Mouse (Mus musculus) C2C12 (cell line): Measurements from ENCODE around the gene Syn3. TPM values are rescaled to one million over a fixed set of nuclear protein-coding genes. Genes with fewer than 3 reads are reported as not detected.

Source experiments
- H3K27me3 ChIP-seq: one replicate; pipeline ENCODE4 v1.6.1; 2011; ENCODE audit not compliant: control insufficient read depth, insufficient read depth, insufficient read length
- H3K36me3 ChIP-seq: one replicate; pipeline ENCODE4 v1.6.1; 2011; ENCODE audit not compliant: control insufficient read depth, insufficient read depth
- H3K4me3 ChIP-seq: one replicate; pipeline ENCODE4 v1.5.1; 2011; ENCODE audit warnings: mild to moderate bottlenecking, control low read depth; ENCODE audit not compliant: poor library complexity, insufficient read depth, severe bottlenecking
- H3K79me2 ChIP-seq: one replicate; pipeline ENCODE4 v1.6.1; 2011; ENCODE audit not compliant: control insufficient read depth, insufficient read depth
- H3K79me3 ChIP-seq: one replicate; pipeline ENCODE4 v1.6.1; 2011; ENCODE audit warnings: low read depth, control low read depth
- H3ac ChIP-seq: one replicate; pipeline ENCODE3; 2011; ENCODE audit warnings: low read depth; ENCODE audit not compliant: control insufficient read depth, insufficient read length
- CEBPB ChIP-seq: IDR thresholded peaks from one replicate; pipeline ENCODE4 v1.6.1; 2011; ENCODE audit warnings: low read depth, mild to moderate bottlenecking, control low read depth, moderate library complexity
- CTCF ChIP-seq: IDR thresholded peaks from one replicate; pipeline ENCODE4 v1.5.1; 2011; ENCODE audit not compliant: control insufficient read depth, insufficient read depth, insufficient read length
- FOSL1 ChIP-seq: IDR thresholded peaks from one replicate; pipeline ENCODE4 v1.8.0; 2011; ENCODE audit warnings: mild to moderate bottlenecking, low read length; ENCODE audit not compliant: poor library complexity, insufficient read depth, severe bottlenecking
- MAX ChIP-seq: IDR thresholded peaks from one replicate; pipeline ENCODE4 v1.6.1; 2011; ENCODE audit warnings: mild to moderate bottlenecking, control low read depth
- MYOD1 ChIP-seq: IDR thresholded peaks from one replicate; pipeline ENCODE4 v1.6.1; 2011; ENCODE audit warnings: low read depth; ENCODE audit not compliant: control insufficient read depth, insufficient read length
- MYOG ChIP-seq: IDR thresholded peaks from one replicate; pipeline ENCODE4 v1.6.1; 2011; ENCODE audit not compliant: control insufficient read depth, insufficient read length; ENCODE audit errors: extremely low read depth
- USF1 ChIP-seq: IDR thresholded peaks from one replicate; pipeline ENCODE4 v1.6.1; 2011; ENCODE audit warnings: low read depth, mild to moderate bottlenecking, control low read depth, moderate library complexity
- polyA plus RNA-seq: library from polyadenylated mRNA; unstranded; fragments of >200 nt; fragmentation: generic; extraction: Trizol; gene quantifications from one replicate; pipeline ENCODE4 v1.2.1, GENCODE M21; 2012; ENCODE audit warnings: missing spikeins

Syn3 gene
- polyA plus RNA-seq, 1 experiment = 0.20 TPM

- H3K4me3 ChIP-seq = no peak overlapping the region
- peaks cover 47% of the 10 kb centered on the region for H3K36me3 ChIP-seq
- H3K79me3 ChIP-seq = peaks cover 25% of the 10 kb centered on the region
- H3K27me3 ChIP-seq = no peaks in the 10 kb centered on the region
- TF ChIP-seq MYOD1 = no peak
- TF ChIP-seq CTCF = no peak
- TF ChIP-seq CEBPB = no peak
- no peak for TF ChIP-seq FOSL1
- TF ChIP-seq USF1 = no peak
- H3ac ChIP-seq = no peak overlapping the region
- peaks cover 96% of the 10 kb centered on the region for H3K79me2 ChIP-seq
Measured at GRCm38 (mm10) chr10:86332942-86333341, 165.8 kb downstream of the Syn3 start.

DNA sequence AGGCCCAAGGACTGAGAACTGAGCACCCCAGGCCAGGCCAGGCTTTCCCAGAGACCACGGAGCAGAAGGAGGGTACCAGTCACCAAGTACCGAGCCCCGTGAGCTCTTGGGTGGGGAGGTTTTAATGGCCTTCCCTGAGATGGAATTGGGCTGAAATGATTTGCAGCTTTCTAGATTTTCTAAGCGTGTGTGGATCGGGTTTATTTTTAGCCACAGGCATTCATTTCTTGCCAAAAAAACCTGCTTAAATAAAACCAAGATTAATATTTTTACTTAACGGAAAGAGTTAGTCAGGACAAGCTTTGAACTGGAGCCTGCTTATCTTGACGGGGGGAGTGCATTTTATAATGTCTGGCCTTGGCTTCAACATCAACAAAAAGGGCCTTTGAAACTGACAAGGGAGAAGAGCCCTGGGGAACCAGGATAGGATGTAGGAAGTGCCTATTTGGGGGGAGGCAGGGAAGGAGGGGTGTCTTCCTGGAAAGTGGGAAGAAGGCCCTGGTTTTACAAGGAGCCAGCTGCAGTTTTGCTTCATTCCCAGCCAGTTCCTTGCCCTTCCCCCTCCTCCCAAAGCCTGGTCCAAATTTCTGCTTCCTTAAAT is 166.9 kb downstream of the Syn3 start:
- Histone ChIP-seq H3K36me3 (peaks cover 58% of the 10 kb centered on the region), H3K4me3 (no peak overlapping the region), H3K79me2 (peaks cover 97% of the 10 kb centered on the region), H3ac (no peak overlapping the region), H3K79me3 (peaks cover 32% of the 10 kb centered on the region), H3K27me3 (no peaks in the 10 kb centered on the region)
- TF ChIP-seq MYOD1 (no peak), FOSL1 (no peak), CTCF (no peak), CEBPB (no peak), MAX (no peak), MYOG (no peak), USF1 (no peak)

- Histone ChIP-seq H3K4me3 (no peak overlapping the region), H3ac (no peak overlapping the region), H3K27me3 (no peaks in the 10 kb centered on the region), H3K36me3 (peaks cover 58% of the 10 kb centered on the region), H3K79me2 (peaks cover 97% of the 10 kb centered on the region), H3K79me3 (peaks cover 30% of the 10 kb centered on the region)
- TF ChIP-seq CTCF (no peak), USF1 (no peak), MAX (no peak), FOSL1 (no peak), CEBPB (no peak), MYOG (no peak), MYOD1 (no peak)
Measured at GRCm38 (mm10) chr10:86330993-86331680, 167.6 kb downstream of the Syn3 start.

DNA sequence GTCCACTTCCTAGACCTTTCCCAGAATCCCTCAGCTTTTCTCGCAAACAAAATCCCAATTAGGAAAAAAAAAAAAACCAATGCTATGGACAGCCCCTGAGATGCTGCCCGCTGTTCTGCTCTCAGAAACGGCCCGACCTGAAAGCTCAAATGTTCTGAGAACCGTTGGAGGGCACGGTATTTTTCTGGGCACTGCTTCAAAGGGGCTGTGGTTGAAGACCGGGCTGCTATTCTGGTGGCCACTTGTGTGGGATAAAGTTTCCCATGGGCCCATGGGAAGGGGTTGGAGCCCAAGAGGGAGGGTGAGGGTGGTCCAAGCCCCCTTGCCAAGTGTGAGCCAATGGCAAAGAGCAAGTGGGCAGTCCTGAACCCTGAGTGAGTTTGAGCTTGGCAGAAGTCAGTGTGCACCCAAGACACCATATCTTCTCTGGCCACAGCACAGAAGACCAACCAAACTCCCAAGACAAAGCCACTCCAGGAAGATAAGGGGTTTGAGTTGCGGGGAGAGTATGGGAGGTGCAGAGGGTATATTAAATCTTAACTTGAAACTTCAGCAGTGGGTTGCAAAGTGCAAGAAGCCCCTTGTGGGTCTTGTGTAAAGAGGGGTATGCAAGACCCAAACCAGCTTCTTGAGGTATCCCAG is 169.3 kb downstream of the Syn3 start:
- H3K36me3 ChIP-seq = peaks cover 56% of the 10 kb centered on the region

DNA sequence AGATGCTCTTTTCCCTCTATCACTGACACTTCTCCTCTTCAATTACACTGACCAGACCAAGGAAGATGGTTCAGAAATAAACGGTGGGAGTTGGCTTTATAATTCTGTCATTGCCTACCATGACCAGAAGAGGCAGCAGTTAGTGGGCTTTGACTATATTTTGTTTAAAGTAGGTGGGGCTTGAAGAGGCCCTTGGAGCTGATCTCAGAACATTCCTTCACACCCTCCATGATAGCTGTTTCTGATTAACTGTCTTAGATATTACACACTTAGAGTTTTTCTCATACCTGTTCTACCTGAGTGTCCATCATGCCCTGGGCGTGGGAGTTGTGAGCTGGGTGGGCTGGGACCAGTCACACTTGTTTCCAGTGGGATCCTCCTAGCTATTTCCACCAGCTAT is 170.0 kb downstream of the Syn3 start:
- Histone ChIP-seq H3K36me3 (peaks cover 60% of the 10 kb centered on the region), H3K79me3 (peaks cover 28% of the 10 kb centered on the region), H3ac (no peak overlapping the region), H3K27me3 (no peaks in the 10 kb centered on the region), H3K79me2 (peaks cover 98% of the 10 kb centered on the region), H3K4me3 (no peak overlapping the region)
- TF ChIP-seq MYOD1 (no peak), MYOG (no peak), CTCF (no peak), MAX (no peak), USF1 (no peak), CEBPB (no peak), FOSL1 (no peak)

More for the DNA sequence above, 169.3 kb downstream of the Syn3 start:
- no peaks in the 10 kb centered on the region for H3K27me3 ChIP-seq
- TF ChIP-seq MYOG (no peak), CEBPB (no peak), USF1 (no peak), MYOD1 (no peak), MAX (no peak), CTCF (no peak), FOSL1 (no peak)
- H3K79me3 ChIP-seq = peaks cover 26% of the 10 kb centered on the region
- H3K4me3 ChIP-seq = no peak overlapping the region
- H3K79me2 ChIP-seq = peaks cover 98% of the 10 kb centered on the region
- H3ac ChIP-seq = no peak overlapping the region

- peaks cover 58% of the 10 kb centered on the region for H3K36me3 ChIP-seq
- peaks cover 32% of the 10 kb centered on the region for H3K79me3 ChIP-seq
- no peaks in the 10 kb centered on the region for H3K27me3 ChIP-seq
- H3K79me2 ChIP-seq = peaks cover 98% of the 10 kb centered on the region
- H3K4me3 ChIP-seq = no peak overlapping the region
- TF ChIP-seq MAX = no peak
- no peak for TF ChIP-seq USF1
- no peak overlapping the region for H3ac ChIP-seq
Measured at GRCm38 (mm10) chr10:86328143-86328542, 170.6 kb downstream of the Syn3 start.
